Mouse (Mus musculus) cortical plate, adult 2 months (tissue): ENCODE measurements around the gene Cmip. TPM values are rescaled to one million over a fixed set of nuclear protein-coding genes. Genes with fewer than 3 reads are reported as not detected.

Source experiments
- H3K27ac ChIP-seq: fragments of 200-500 bp; 2 replicates; pipeline ENCODE4 v1.5.1; 2012; ENCODE audit warnings: low read length, control low read depth, inconsistent platforms; ENCODE audit not compliant: insufficient read depth
- H3K4me1 ChIP-seq: fragments of 200-500 bp; 2 replicates; pipeline ENCODE4 v1.6.1; 2011; ENCODE audit warnings: low read length; ENCODE audit not compliant: control insufficient read depth, insufficient read depth
- H3K4me3 ChIP-seq: fragments of 200-500 bp; 2 replicates; pipeline ENCODE4 v1.5.1; 2011; ENCODE audit warnings: mild to moderate bottlenecking, low read length, control low read depth; ENCODE audit not compliant: insufficient read depth
- CTCF ChIP-seq: fragments of 200-500 bp; IDR thresholded peaks from 2 replicates; pipeline ENCODE4 v1.5.1; 2011; ENCODE audit warnings: mild to moderate bottlenecking, control low read depth, low read length; ENCODE audit not compliant: insufficient read depth; ENCODE audit errors: extremely low read depth
- POLR2A ChIP-seq: fragments of 200-500 bp; IDR thresholded peaks from 2 replicates; pipeline ENCODE4 v1.6.1; 2011; ENCODE audit warnings: mild to moderate bottlenecking, low read length, control low read depth; ENCODE audit not compliant: insufficient read depth; ENCODE audit errors: extremely low read depth
- polyA plus RNA-seq: library from polyadenylated mRNA; depleted of rRNA; stranded (reverse); fragments of >200 nt; gene quantifications from 2 replicates; pipeline ENCODE4 v1.2.3, GENCODE M21; 2012; rRNA removed

Cmip gene
- polyA plus RNA-seq, 1 experiment, result 128 TPM

GRCm38 (mm10) chr8:117501323-117501722, 244.5 kb downstream of the Cmip start:
- Histone ChIP-seq H3K4me3 (no peak overlapping the region), H3K27ac (no peak overlapping the region), H3K4me1 (no peaks in the 10 kb centered on the region)
- TF ChIP-seq POLR2A (no peak), CTCF (no peak)

GRCm38 (mm10) chr8:117503405-117504069, 246.7 kb downstream of the Cmip start:
- Histone ChIP-seq H3K4me3 (no peak overlapping the region), H3K4me1 (no peaks in the 10 kb centered on the region), H3K27ac (no peak overlapping the region)
- TF ChIP-seq POLR2A, result no peak
- TF ChIP-seq CTCF, result no peak

- Histone ChIP-seq H3K4me1 (no peaks in the 10 kb centered on the region), H3K27ac (no peak overlapping the region), H3K4me3 (no peak overlapping the region)
- TF ChIP-seq CTCF (no peak), POLR2A (no peak)
Observed at GRCm38 (mm10) chr8:117507703-117508102, 250.8 kb downstream of the Cmip start.

Other genes starting within 250 kb of the Cmip start
- 0.13 and 0.19 TPM in 2 replicates for gene Pkd1l2, start 174.6 kb upstream of the Cmip start, polyA plus RNA-seq
- 0.11 TPM in 1 of 2 replicates, not detected in the other for gene Bco1, start 161.2 kb upstream of the Cmip start, polyA plus RNA-seq
- 8.2 and 8.4 TPM in 2 replicates for gene Gan, start 98.9 kb upstream of the Cmip start, polyA plus RNA-seq
- gene Plcg2, start 241.2 kb downstream of the Cmip start, polyA plus RNA-seq, result 2.7 and 2.9 TPM in 2 replicates